Mouse (Mus musculus) G1E (cell line): Measurements from ENCODE around the gene Ubd. TPM values are rescaled to one million over a fixed set of nuclear protein-coding genes. Genes with fewer than 3 reads are reported as not detected.
"Not testable (repeated sequence)": the region's sequence is repeated elsewhere in the genome, so short reads cannot be mapped to it uniquely, and the experiment has no call there.

Experiments used
- ATAC-seq: 2 replicates; pipeline ENCODE4 v1.8.0; 2016; ENCODE audit warnings: mild to moderate bottlenecking; ENCODE audit not compliant: insufficient number of reproducible peaks, poor library complexity, low FRiP score, severe bottlenecking; ENCODE audit errors: extremely low read depth
- DNase-seq: peaks from one replicate; pipeline ENCODE4 v3.0.0; 2012; ENCODE audit warnings: low spot score
- H3K27me3 ChIP-seq: 2 replicates; pipeline ENCODE4 v1.6.1; 2012; ENCODE audit warnings: mild to moderate bottlenecking, low read length, inconsistent platforms; ENCODE audit not compliant: insufficient read depth
- H3K36me3 ChIP-seq: replicated peaks from 2 replicates; pipeline ENCODE3; 2012; ENCODE audit warnings: mild to moderate bottlenecking, inconsistent platforms
- H3K4me1 ChIP-seq: 2 replicates; pipeline ENCODE4 v1.6.1; 2012; ENCODE audit warnings: low read depth, low read length, inconsistent platforms, mixed read lengths; ENCODE audit not compliant: insufficient read depth
- H3K4me3 ChIP-seq: 2 replicates; pipeline ENCODE4 v1.5.1; 2012; ENCODE audit warnings: low read depth, mild to moderate bottlenecking, inconsistent platforms, low read length, moderate library complexity, mixed read lengths
- H3K9me3 ChIP-seq: replicated peaks from 2 replicates; pipeline ENCODE4 v1.6.1; 2012; ENCODE audit warnings: inconsistent platforms
- CTCF ChIP-seq: IDR thresholded peaks from 2 replicates; pipeline ENCODE4 v1.5.1; 2012; ENCODE audit warnings: low read depth, low read length, inconsistent platforms, mixed read lengths
- GATA1 ChIP-seq: IDR thresholded peaks from 2 replicates; pipeline ENCODE4 v1.6.1; 2012; ENCODE audit warnings: borderline replicate concordance, low read length, inconsistent platforms, mixed read lengths
- GATA2 ChIP-seq: IDR thresholded peaks from 2 replicates; pipeline ENCODE4 v1.6.1; 2012; ENCODE audit warnings: low read depth, low read length, inconsistent platforms, borderline replicate concordance
- POLR2AphosphoS5 ChIP-seq: IDR thresholded peaks from 2 replicates; pipeline ENCODE4 v1.6.1; 2012; ENCODE audit warnings: low read depth, low read length, inconsistent platforms; ENCODE audit not compliant: insufficient replicate concordance
- TAL1 ChIP-seq: conservative IDR thresholded peaks from 2 replicates; pipeline ENCODE4 v1.6.1; 2012; ENCODE audit warnings: low read depth, low read length, inconsistent platforms, mixed read lengths
- polyA plus RNA-seq: library from polyadenylated mRNA; stranded (reverse); fragments of >175 nt; gene quantifications from 2 replicates; pipeline ENCODE4 v1.2.3, GENCODE M21; 2012
- total RNA-seq, 2 experiments: library from RNA; stranded (forward) in 1 of 2; stranded (reverse) in 1 of 2; fragments of 200-1000 nt in 1 of 2; fragments of >200 nt in 1 of 2; fragmentation: Nextera tagmentation in 1 of 2; gene quantifications; 2 replicates each; pipeline ENCODE4 v1.2.3; 2014 to 2017

Gene Ubd
- total and polyA plus RNA-seq, 3 experiments = not detected

DNA sequence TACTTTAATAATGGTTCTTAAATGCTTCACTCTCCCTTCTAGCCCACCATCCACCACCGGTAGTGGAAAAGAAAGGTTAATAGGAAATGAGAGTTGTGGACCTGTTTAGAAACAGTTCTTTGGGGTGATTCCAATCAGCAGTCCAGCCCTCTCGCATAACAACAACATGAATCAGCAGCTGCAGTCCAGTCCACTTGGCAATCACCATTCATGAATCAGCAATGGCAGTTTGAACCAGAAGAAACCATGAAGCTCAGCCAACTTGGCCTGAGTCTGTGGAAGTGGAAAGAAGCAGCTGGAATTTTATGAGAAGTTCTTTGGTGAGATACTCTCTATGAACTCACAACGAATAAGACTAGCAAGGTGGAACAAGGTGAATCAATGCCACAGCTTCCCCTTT lies 24.8 kb downstream of the Ubd start:
- H3K4me3 ChIP-seq = no peak overlapping the region
- no peaks in the 10 kb centered on the region for H3K27me3 ChIP-seq
- H3K36me3 ChIP-seq = no peaks in the 10 kb centered on the region
- H3K4me1 ChIP-seq = no peaks in the 10 kb centered on the region
- H3K9me3 ChIP-seq = no peaks in the 10 kb centered on the region
- TF ChIP-seq POLR2AphosphoS5 (no peak), GATA2 (no peak), CTCF (no peak), TAL1 (no peak), GATA1 (no peak)
- DNase-seq (no peak), ATAC-seq (no peak)

- H3K9me3 ChIP-seq = no peaks in the 10 kb centered on the region
- no peak for DNase-seq
- no peak for ATAC-seq
- H3K4me3 ChIP-seq = no peak within 1 kb of the TSS
- H3K27me3 ChIP-seq = no peaks in the 10 kb centered on the region
- no peaks in the 10 kb centered on the region for H3K36me3 ChIP-seq
- H3K4me1 ChIP-seq = no peaks in the 10 kb centered on the region
- TF ChIP-seq GATA1 = no peak
- TF ChIP-seq POLR2AphosphoS5 = no peak
- TF ChIP-seq TAL1 = no peak
- no peak for TF ChIP-seq CTCF
- no peak for TF ChIP-seq GATA2
These were observed 26.2 kb downstream of the Ubd start, which contains the start of gene Olfr96 for GRCm38 (mm10) chr17:37219846-37220245. Olfr96 (plus strand) TSS chr17:37220146.

- no peak for ATAC-seq
- H3K4me3 ChIP-seq = no peak overlapping the region
- no peaks in the 10 kb centered on the region for H3K4me1 ChIP-seq
- TF ChIP-seq GATA1 (no peak), GATA2 (no peak), CTCF (no peak), POLR2AphosphoS5 (no peak), TAL1 (no peak)
- no peaks in the 10 kb centered on the region for H3K36me3 ChIP-seq
- no peaks in the 10 kb centered on the region for H3K27me3 ChIP-seq
- no peaks in the 10 kb centered on the region for H3K9me3 ChIP-seq
- no peak for DNase-seq
These were observed 28.2 kb downstream of the Ubd start for GRCm38 (mm10) chr17:37221879-37222278.

GRCm38 (mm10) chr17:37237230-37237629 lies 43.5 kb downstream of the Ubd start, which contains the start of gene Olfr97:
Olfr97 (minus strand) TSS chr17:37237330.
- not testable (repeated sequence) for H3K36me3 ChIP-seq, H3K4me3 ChIP-seq, H3K9me3 ChIP-seq, H3K27me3 ChIP-seq, DNase-seq, ATAC-seq, H3K4me1 ChIP-seq

GRCm38 (mm10) chr17:37242198-37242597 lies 48.5 kb downstream of the Ubd start:
- no peak for DNase-seq
- ATAC-seq = no peak
- no peaks in the 10 kb centered on the region for H3K9me3 ChIP-seq
- H3K4me3 ChIP-seq = no peak overlapping the region
- no peaks in the 10 kb centered on the region for H3K36me3 ChIP-seq
- no peak for TF ChIP-seq GATA2
- no peak for TF ChIP-seq GATA1
- no peak for TF ChIP-seq CTCF
- no peak for TF ChIP-seq TAL1
- TF ChIP-seq POLR2AphosphoS5 = no peak
- no peaks in the 10 kb centered on the region for H3K27me3 ChIP-seq
- no peaks in the 10 kb centered on the region for H3K4me1 ChIP-seq

Other genes starting within 250 kb of the Ubd start
Only the 20 nearest of the 26 such genes appear.
- gene Zfp57, start 192.7 kb upstream of the Ubd start, total RNA-seq (2014; fragmentation: Nextera tagmentation) = not detected in 2 replicates
- gene Zfp57, start 192.7 kb upstream of the Ubd start, total RNA-seq (2017) = 0.35 and 0.44 TPM in 2 replicates
- not detected in 2 replicates for gene Zfp57, start 192.7 kb upstream of the Ubd start, polyA plus RNA-seq
- gene Mog, start 170.5 kb upstream of the Ubd start, total RNA-seq (2014; fragmentation: Nextera tagmentation) = not detected in 2 replicates
- 0.05 TPM in 1 of 2 replicates, not detected in the other for gene Mog, start 170.5 kb upstream of the Ubd start, total RNA-seq (2017)
- gene Mog, start 170.5 kb upstream of the Ubd start, polyA plus RNA-seq = not detected in 2 replicates
- 35.2 and 36.4 TPM in 2 replicates for gene Gabbr1, start 147.9 kb upstream of the Ubd start, total RNA-seq (2014; fragmentation: Nextera tagmentation)
- 11.7 and 12.4 TPM in 2 replicates for gene Gabbr1, start 147.9 kb upstream of the Ubd start, total RNA-seq (2017)
- gene Gabbr1, start 147.9 kb upstream of the Ubd start, polyA plus RNA-seq = 31.9 and 42.6 TPM in 2 replicates
- not detected in 2 replicates for gene Olfr90, start 105.4 kb upstream of the Ubd start, total RNA-seq (2014; fragmentation: Nextera tagmentation)
- gene Olfr90, start 105.4 kb upstream of the Ubd start, total RNA-seq (2017) = 0.06 and 0.27 TPM in 2 replicates
- gene Olfr90, start 105.4 kb upstream of the Ubd start, polyA plus RNA-seq = not detected in 2 replicates
- gene Olfr91, start 95.6 kb upstream of the Ubd start, total RNA-seq (2014; fragmentation: Nextera tagmentation) = not detected in 2 replicates
- 0.05 and 0.06 TPM in 2 replicates for gene Olfr91, start 95.6 kb upstream of the Ubd start, total RNA-seq (2017)
- not detected in 2 replicates for gene Olfr91, start 95.6 kb upstream of the Ubd start, polyA plus RNA-seq
- gene Olfr92, start 73.8 kb upstream of the Ubd start, total RNA-seq (2014; fragmentation: Nextera tagmentation) = not detected in 2 replicates
- gene Olfr92, start 73.8 kb upstream of the Ubd start, total RNA-seq (2017) = not detected in 2 replicates
- gene Olfr92, start 73.8 kb upstream of the Ubd start, polyA plus RNA-seq = not detected in 2 replicates
- not detected in 2 replicates for gene Olfr93, start 32.4 kb upstream of the Ubd start, total RNA-seq (2014; fragmentation: Nextera tagmentation)
- 0.06 and 0.27 TPM in 2 replicates for gene Olfr93, start 32.4 kb upstream of the Ubd start, total RNA-seq (2017)
- gene Olfr93, start 32.4 kb upstream of the Ubd start, polyA plus RNA-seq = not detected in 2 replicates
- gene Olfr94, start 7.1 kb downstream of the Ubd start, total RNA-seq (2014; fragmentation: Nextera tagmentation) = not detected in 2 replicates
- 0.06 and 0.11 TPM in 2 replicates for gene Olfr94, start 7.1 kb downstream of the Ubd start, total RNA-seq (2017)
- not detected in 2 replicates for gene Olfr94, start 7.1 kb downstream of the Ubd start, polyA plus RNA-seq
- not detected in 2 replicates for gene Olfr95, start 19.2 kb downstream of the Ubd start, total RNA-seq (2014; fragmentation: Nextera tagmentation)
- under 0.01 and 0.05 TPM in 2 replicates for gene Olfr95, start 19.2 kb downstream of the Ubd start, total RNA-seq (2017)
- not detected in 2 replicates for gene Olfr95, start 19.2 kb downstream of the Ubd start, polyA plus RNA-seq
- not detected in 2 replicates for gene Olfr96, start 26.3 kb downstream of the Ubd start, total RNA-seq (2014; fragmentation: Nextera tagmentation)
- 0.06 TPM in 1 of 2 replicates, not detected in the other for gene Olfr96, start 26.3 kb downstream of the Ubd start, total RNA-seq (2017)
- gene Olfr96, start 26.3 kb downstream of the Ubd start, polyA plus RNA-seq = not detected in 2 replicates
- not detected in 2 replicates for gene Olfr97, start 43.4 kb downstream of the Ubd start, total RNA-seq (2014; fragmentation: Nextera tagmentation)
- gene Olfr97, start 43.4 kb downstream of the Ubd start, total RNA-seq (2017) = 0.11 and 0.35 TPM in 2 replicates
- not detected in 2 replicates for gene Olfr97, start 43.4 kb downstream of the Ubd start, polyA plus RNA-seq
- not detected in 2 replicates for gene Olfr98, start 69.9 kb downstream of the Ubd start, total RNA-seq (2014; fragmentation: Nextera tagmentation)
- gene Olfr98, start 69.9 kb downstream of the Ubd start, total RNA-seq (2017) = not detected in 2 replicates
- not detected in 2 replicates for gene Olfr98, start 69.9 kb downstream of the Ubd start, polyA plus RNA-seq
- not detected in 2 replicates for gene H2-M3, start 76.3 kb downstream of the Ubd start, total RNA-seq (2014; fragmentation: Nextera tagmentation)
- not detected in 2 replicates for gene H2-M3, start 76.3 kb downstream of the Ubd start, total RNA-seq (2017)
- not detected in 2 replicates for gene H2-M3, start 76.3 kb downstream of the Ubd start, polyA plus RNA-seq
- gene Olfr99, start 89.6 kb downstream of the Ubd start, total RNA-seq (2014; fragmentation: Nextera tagmentation) = not detected in 2 replicates
- gene Olfr99, start 89.6 kb downstream of the Ubd start, total RNA-seq (2017) = not detected in 2 replicates
- gene Olfr99, start 89.6 kb downstream of the Ubd start, polyA plus RNA-seq = not detected in 2 replicates
- not detected in 2 replicates for gene Olfr101, start 110.4 kb downstream of the Ubd start, total RNA-seq (2014; fragmentation: Nextera tagmentation)
- 0.05 and 0.12 TPM in 2 replicates for gene Olfr101, start 110.4 kb downstream of the Ubd start, total RNA-seq (2017)
- not detected in 2 replicates for gene Olfr101, start 110.4 kb downstream of the Ubd start, polyA plus RNA-seq
- not detected in 2 replicates for gene Olfr102, start 123.2 kb downstream of the Ubd start, total RNA-seq (2014; fragmentation: Nextera tagmentation)
- gene Olfr102, start 123.2 kb downstream of the Ubd start, total RNA-seq (2017) = 0.12 TPM in 1 of 2 replicates, not detected in the other
- gene Olfr102, start 123.2 kb downstream of the Ubd start, polyA plus RNA-seq = not detected in 2 replicates
- gene Olfr103, start 145.8 kb downstream of the Ubd start, total RNA-seq (2014; fragmentation: Nextera tagmentation) = not detected in 2 replicates
- gene Olfr103, start 145.8 kb downstream of the Ubd start, total RNA-seq (2017) = 0.05 TPM in 1 of 2 replicates, not detected in the other
- not detected in 2 replicates for gene Olfr103, start 145.8 kb downstream of the Ubd start, polyA plus RNA-seq
- gene Olfr104-ps, start 165.7 kb downstream of the Ubd start, total RNA-seq (2014; fragmentation: Nextera tagmentation) = not detected in 2 replicates
- gene Olfr104-ps, start 165.7 kb downstream of the Ubd start, total RNA-seq (2017) = 0.06 and 0.16 TPM in 2 replicates
- not detected in 2 replicates for gene Olfr104-ps, start 165.7 kb downstream of the Ubd start, polyA plus RNA-seq
- not detected in 2 replicates for gene Olfr105-ps, start 185.1 kb downstream of the Ubd start, total RNA-seq (2014; fragmentation: Nextera tagmentation)
- gene Olfr105-ps, start 185.1 kb downstream of the Ubd start, total RNA-seq (2017) = 0.06 and 0.11 TPM in 2 replicates
- not detected in 2 replicates for gene Olfr105-ps, start 185.1 kb downstream of the Ubd start, polyA plus RNA-seq
- not detected in 2 replicates for gene Olfr106-ps, start 196.5 kb downstream of the Ubd start, total RNA-seq (2014; fragmentation: Nextera tagmentation)
- not detected in 2 replicates for gene Olfr106-ps, start 196.5 kb downstream of the Ubd start, total RNA-seq (2017)
- gene Olfr106-ps, start 196.5 kb downstream of the Ubd start, polyA plus RNA-seq = not detected in 2 replicates